Comparison of ENCODE assay signal across 17 mouse cellular contexts in the genomic region with DNA sequence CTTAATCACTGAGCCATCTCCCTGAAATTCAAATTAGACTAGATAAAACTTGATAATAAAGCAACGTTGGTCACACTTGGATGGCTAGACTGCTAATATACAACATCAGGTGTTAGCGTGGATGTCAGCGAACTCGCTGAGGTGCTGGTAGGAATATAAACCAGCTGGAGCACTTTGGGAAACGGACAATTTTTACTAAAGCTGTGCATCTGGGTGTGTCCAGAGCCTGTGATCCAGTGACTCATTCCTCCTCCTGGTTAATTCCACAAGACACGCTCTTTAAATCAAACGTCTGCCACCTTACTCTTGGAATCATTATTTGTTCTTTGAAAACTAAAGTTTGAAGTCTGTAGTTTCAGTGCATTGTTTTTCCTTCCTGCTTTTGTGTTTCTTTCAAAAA. TPM values are rescaled to one million over a fixed set of nuclear protein-coding genes. Genes with fewer than 3 reads are reported as not detected.
"Had no signal": no experiment of that assay in that cellular context is flagged by ENCODE, and none has a peak within 500 bp of the region (broad histone marks: within the 10 kb centered on the region; RNA-seq: fewer than 3 reads in every experiment).

No protein-coding gene starts in this region.

- DNase-seq: kidney, adult 18-20 months; kidney, postnatal 25 days; liver, postnatal 0 days; lung, embryonic 14.5 days; thymus, adult 18-20 months; thymus, postnatal 36 days had no signal

- H3K9me3 ChIP-seq: midbrain, embryonic 13.5 days; neural tube, embryonic 12.5 days had no signal

- H3K27me3 ChIP-seq: midbrain, embryonic 13.5 days; neural tube, embryonic 12.5 days had no signal

- H3K4me3 ChIP-seq: midbrain, embryonic 13.5 days; neural tube, embryonic 12.5 days had no signal

- ATAC-seq: intestine, embryonic 16.5 days; liver, postnatal 0 days; lung, postnatal 0 days; midbrain, embryonic 13.5 days; midbrain, embryonic 16.5 days had no signal

- H3K36me3 ChIP-seq: midbrain, embryonic 13.5 days; neural tube, embryonic 12.5 days had no signal

- H3K27ac ChIP-seq: kidney, postnatal 0 days; liver, embryonic 14.5 days; macrophage; midbrain, embryonic 13.5 days; neural tube, embryonic 12.5 days had no signal

RNA-seq across cellular contexts. Expression of a gene that starts 23.5 kb away (rescaled TPM):
- total RNA-seq: megakaryocyte, adult 5-6 weeks; monocyte, adult 5-6 weeks; neutrophil, adult 5-6 weeks had no signal
- polyA plus RNA-seq: macrophage had no signal
